Mouse (Mus musculus) retina, postnatal 1 day (tissue): ENCODE measurements at regions not wholly inside any gene's neighbourhood (a gene's known extent, or its start where the extent isn't known, plus 50 kb on each side); places are given as distances from the start of the nearest gene placed in this dataset.

Experiments
- DNase-seq: peaks from one replicate; pipeline ENCODE4 v3.0.0-alpha.2; 2012

GRCm38 (mm10) chr13:107904051-107904740, 140.1 kb upstream of the Smim15 start:
- no peak for DNase-seq

GRCm38 (mm10) chr13:107903150-107903959, 140.9 kb upstream of the Smim15 start:
- peak; percentile 52 for DNase-seq

- DNase-seq: no peak
These were observed 141.5 kb upstream of the Smim15 start for GRCm38 (mm10) chr13:107902800-107903149.

- DNase-seq: no peak
These were observed 144.5 kb upstream of the Smim15 start for GRCm38 (mm10) chr13:107899600-107900229.

DNA sequence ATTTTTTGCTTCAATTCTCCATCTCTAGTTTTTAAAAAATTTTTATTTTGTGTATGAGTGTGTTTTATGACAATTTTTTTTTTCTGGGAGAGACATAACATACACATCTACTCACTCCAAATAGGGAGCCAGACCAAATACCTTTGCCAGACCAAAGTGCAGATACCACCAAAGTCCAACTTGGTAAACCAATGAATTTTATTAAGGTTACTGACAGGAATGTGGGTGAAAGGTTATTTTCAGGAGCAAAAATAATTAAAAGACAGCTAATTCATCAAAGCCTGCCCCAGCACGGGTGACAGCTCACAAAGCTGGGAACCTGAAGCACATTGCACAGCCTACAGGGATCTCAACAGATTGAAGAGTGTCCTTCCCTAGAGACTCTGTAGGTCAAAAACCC, 146.6 kb upstream of the Smim15 start:
- DNase-seq: no peak

DNA sequence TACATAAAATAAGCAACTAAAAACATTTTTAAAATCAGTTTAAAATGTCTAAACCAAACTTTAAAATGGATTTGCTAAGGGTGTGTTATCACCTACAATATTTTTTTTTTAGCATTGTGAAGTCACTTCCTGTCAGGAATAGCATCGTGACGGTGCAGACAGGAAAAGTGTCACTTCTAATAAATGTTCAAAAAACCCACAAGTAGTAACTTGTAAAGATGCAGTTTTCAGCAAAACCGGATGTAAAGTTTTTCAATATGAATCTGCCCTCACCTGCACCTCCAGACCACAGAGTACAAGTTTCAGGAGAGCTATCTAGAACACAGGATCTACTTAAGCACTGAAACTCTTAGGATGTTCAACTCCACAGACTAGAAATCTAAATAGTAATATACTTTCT, 147.1 kb upstream of the Smim15 start:
- DNase-seq: no peak

DNA sequence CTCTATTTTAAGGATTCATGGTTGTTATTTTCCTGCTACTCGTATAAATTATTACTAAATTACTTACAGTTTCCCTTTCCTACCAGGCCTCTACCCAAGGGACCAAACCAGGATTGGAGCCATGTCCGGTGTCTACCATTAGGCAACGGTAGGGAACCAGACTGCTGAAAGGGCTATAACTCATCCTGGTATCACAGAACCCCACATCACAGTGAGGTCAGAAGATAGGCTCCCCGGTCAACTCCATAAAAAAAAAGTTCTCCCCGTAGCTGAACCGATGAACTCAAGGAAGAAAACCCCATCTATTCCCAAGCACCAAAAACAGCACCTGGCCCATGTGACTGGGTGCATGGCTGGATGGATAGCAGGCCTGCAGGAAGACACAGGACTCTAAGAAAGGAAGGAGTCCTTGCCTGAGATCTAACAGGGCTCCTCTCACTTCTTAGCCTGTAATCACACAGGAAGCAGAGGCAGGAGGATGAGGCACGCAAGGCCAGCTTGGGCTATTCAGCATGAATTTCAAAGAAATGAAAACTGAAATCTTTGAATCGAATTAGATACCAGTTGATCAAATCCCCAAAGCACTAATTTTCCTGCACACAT, 150.6 kb upstream of the Smim15 start:
- DNase-seq: no peak

DNA sequence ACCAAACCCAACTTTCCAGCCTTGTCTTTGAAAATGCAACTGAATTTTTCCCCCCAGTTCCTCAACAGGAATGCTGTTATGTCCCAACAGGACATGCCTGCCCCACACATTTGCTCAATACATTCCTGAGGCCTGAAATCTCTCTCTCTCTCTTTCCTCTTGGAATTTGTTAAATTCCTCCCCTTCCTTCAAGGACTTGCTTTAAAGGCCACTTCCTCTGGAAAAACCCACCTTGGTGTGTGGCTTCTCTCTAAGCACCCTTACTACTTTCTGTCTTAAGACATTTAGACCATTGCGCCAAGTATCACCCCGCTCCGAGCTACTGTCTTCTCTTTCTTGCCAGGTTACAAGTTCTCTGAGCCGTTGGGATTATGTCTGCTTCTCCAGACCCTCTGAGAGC, 151.2 kb upstream of the Smim15 start:
- DNase-seq: no peak

- peak; percentile 16 for DNase-seq
These were observed 152.3 kb upstream of the Smim15 start for GRCm38 (mm10) chr13:107891946-107892345.

- DNase-seq: peak; percentile 88
These were observed 153.1 kb upstream of the Smim15 start for GRCm38 (mm10) chr13:107890866-107891821.

DNA sequence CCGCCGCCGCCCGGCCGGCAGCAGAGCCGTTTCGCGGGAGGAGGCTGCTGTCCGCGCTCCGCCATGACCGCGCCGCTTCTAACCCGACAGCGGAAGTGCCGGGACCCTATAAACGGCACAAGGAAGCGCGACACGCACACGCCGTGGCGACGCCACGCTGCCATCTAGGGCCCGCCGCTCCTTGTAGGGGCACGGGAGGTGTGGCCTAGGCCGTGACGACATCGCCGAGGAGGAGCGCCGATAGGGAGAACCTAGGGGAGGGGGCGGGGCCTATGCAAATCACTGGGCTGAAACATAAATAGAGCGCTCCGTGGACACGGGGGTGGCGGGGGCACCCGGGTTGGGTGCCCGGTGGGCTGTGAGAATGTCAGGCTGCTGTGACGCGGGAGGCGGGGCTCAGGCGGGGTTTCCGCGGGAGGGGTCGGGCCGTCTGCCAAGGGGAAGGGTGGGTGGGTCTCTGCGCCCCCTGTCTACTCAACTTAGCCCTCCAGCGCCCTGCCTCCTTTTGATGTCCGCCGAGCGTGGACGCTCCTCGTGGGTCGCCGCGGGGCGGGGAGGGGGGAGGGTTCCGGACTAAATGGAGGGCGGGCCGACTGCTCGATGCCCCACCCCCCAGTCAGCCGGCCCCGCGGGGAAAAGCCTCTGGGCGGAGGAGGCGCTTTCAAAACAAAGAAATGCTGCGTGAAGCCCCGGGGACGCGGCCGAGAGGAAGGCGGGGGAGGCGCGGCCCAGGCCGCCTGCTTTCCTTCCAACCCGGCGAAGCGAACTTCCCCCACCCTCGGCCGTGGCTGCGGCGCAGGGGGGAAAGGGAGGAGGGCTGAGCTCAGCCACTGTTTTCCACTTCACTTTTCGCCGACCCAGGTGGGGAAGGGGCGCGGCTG, 154.0 kb upstream of the Smim15 start:
- DNase-seq: peak; percentile 100

DNA sequence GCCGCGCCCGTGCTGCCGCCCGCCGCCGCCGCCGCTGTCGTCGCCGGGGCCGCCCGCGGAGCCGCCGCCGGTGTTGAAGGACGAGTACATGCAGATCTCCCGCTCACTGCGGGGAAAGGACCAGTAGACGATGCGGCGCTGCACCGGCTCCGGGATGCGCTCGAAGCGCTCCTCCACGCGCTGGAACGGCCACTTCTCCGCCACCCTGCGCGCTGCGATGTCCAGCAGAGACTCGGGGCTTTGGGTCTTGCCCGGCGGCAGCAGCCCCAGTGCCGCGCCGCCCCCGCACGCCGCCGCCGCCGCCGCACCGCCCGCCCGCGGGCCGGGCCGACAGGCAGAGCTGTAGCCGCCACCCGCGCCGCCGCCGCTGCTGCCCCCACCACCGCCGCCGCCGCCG, 154.7 kb upstream of the Smim15 start:
- DNase-seq: no peak

- peak; percentile 71 for DNase-seq
These were observed 155.4 kb upstream of the Smim15 start for GRCm38 (mm10) chr13:107888571-107889451.

- peak; percentile 59 for DNase-seq
These were observed 156.1 kb upstream of the Smim15 start for GRCm38 (mm10) chr13:107888231-107888555.

DNA sequence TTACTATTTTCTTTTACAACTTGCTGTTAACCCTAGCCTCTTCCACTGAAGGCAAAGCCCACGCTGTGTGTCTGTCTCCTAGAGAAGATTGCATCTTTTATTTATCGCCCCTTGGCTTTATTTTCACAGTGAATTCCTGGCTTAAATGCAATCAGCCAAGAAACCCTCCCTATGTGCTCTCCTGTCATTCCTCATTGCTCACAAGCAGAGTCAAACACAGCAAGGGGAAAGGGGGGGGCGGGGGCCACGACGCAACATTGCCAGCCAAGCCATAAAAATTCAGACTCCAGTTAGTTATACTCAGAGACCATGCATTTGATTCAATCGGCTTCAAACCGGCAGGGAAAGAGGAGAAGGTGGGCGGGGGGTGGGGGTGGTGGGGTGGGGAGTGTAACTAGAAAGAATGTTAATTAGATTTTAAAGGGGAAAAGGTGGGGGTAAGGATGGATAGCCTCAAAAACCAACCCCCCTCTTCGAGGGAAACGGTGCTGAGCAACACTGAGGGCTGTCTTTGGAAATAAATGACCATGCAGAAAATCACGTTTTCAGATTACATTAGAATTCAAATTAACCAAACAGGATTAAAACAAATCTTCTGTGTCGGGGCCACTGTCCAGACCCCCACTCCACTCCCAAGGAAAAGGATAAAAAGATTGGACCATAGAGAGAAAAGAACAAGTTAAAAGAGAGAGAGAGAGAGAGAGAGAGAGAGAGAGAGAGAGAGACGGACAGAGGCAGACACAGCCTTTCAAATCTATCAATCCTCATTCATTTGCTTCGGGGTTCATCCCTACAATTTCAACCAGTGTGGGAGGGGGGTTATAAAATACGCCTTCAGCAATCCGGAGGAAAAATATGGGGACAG, 156.6 kb upstream of the Smim15 start:
- peak; percentile 67 for DNase-seq

DNA sequence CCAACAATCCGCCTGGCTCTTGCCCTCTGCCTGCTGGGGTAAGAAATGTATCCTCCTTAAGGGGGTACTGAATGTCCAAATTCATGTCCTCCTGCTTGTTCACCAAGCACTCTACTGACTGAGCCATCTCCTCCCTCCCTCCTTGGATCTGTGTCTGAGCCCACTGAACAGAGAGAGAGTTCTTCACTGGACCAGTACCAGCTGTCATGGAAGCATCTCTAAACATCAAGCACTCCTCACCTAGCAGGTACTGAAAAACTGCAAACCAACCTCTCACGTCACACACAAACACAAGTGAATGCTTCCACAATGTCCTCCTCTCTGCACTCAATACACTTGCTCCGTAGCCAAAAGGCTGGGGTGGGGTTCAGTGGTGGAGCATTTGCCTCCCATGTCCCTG, 159.4 kb upstream of the Smim15 start:
- DNase-seq: no peak

- DNase-seq: no peak
These were observed 161.9 kb upstream of the Smim15 start for GRCm38 (mm10) chr13:107882337-107882736.

GRCm38 (mm10) chr13:107880551-107880950, 163.7 kb upstream of the Smim15 start:
- DNase-seq: no peak

- peak; percentile 67 for DNase-seq
These were observed 164.7 kb upstream of the Smim15 start for GRCm38 (mm10) chr13:107879535-107879934.
